Mouse (Mus musculus) liver, adult 2 months (tissue): ENCODE data around the gene Sar1a.

Experiments used
- CTCF ChIP-seq: fragments of 200-500 bp; IDR thresholded peaks from 2 replicates; pipeline ENCODE4 v1.5.1; 2011; ENCODE audit warnings: low read depth, low read length, control low read depth
- POLR2A ChIP-seq: fragments of 200-500 bp; IDR thresholded peaks from 2 replicates; pipeline ENCODE4 v1.6.1; 2011; ENCODE audit warnings: low read length, control low read depth; ENCODE audit not compliant: insufficient read depth; ENCODE audit errors: extremely low read depth

DNA sequence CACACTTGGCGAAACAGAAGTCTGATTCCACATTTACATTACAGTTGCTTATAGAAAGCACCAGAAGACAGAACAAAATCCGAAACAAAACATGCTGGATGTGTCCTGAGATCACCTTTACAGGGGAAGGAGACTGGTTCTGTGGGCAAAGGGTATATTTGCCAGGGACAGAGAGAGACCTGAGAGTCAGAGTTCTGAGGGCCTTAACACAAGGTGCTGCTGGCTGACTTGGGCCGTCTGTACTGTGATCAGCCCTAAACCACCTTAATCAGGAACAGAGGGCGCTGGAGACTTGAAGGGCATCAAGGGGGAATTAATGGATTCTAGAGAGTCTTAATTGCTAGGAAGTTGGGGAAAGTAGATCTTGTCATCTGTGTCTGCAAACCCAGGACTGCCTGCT lies 13.5 kb downstream of the Sar1a start:
- no peak for TF ChIP-seq CTCF
- TF ChIP-seq POLR2A, result no peak
